Comparison of ENCODE assay signal across 23 mouse cellular contexts in the genomic region with DNA sequence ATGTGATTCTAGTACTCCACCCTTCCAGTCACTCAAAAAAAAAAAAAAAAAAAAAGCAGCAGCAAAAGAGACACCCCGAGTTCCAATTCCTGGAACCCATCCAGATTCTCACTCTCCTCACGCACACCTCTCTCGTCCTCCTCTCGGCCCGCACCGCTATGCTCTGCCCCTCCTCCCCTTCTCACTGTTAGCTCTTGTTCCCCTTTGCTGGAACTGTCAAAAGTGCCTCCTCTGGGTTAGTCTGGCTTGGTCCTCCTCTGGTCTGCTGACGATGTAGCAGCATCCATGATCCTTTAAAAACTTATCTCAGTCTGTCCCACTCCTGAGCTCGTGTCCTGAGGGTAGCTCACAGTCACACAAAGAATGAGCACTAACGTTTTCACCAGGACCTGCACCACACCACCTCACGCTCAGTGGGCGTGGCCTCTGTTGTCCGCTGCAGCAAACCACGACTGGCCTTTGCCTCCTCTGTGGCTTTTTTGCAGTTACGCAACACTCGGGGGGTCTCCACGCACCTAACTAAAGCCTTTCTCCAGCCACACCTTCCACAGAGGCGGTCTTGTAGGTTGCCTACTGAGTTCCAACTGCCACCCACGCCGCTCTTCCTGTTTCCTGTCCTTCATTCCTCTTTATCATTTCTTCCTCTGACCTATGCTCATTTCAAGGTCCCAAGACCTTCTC. TPM values are rescaled to one million over a fixed set of nuclear protein-coding genes. Genes with fewer than 3 reads are reported as not detected.
DNase-seq lines count a peak whose midpoint lies in the region; ATAC-seq lines count a peak whose summit lies in the region.
"Had no signal": no experiment of that assay in that cellular context is flagged by ENCODE, and none has a peak within 500 bp of the region (broad histone marks: within the 10 kb centered on the region; RNA-seq: fewer than 3 reads in every experiment).

No protein-coding gene starts in this region.

- peak overlapping the region; percentile 22; the same call in 1 of the 2 replicates for H3K4me2 ChIP-seq in heart, embryonic 12.5 days
- H3K4me2 ChIP-seq: embryonic facial prominence, embryonic 13.5 days; forebrain, embryonic 12.5 days; hindbrain, embryonic 14.5 days; limb, embryonic 13.5 days; neural tube, embryonic 13.5 days had no signal

- 0 out of 2 replicates have a peak, but pooled peaks cover 4% of the 10 kb centered on the region for H3K4me1 ChIP-seq in heart, embryonic 12.5 days (replicated peaks)
- H3K4me1 ChIP-seq in megakaryocyte, embryonic 14.5 days, result peaks cover 11% of the 10 kb centered on the region
- H3K4me1 ChIP-seq: embryonic facial prominence, embryonic 13.5 days; forebrain, embryonic 12.5 days; neural tube, embryonic 13.5 days had no signal

- H3K27me3 ChIP-seq in heart, embryonic 12.5 days (replicated peaks), result no peaks in the 10 kb centered on the region
- peaks cover 5% of the 10 kb centered on the region for H3K27me3 ChIP-seq in megakaryocyte, embryonic 14.5 days (replicated peaks)
- H3K27me3 ChIP-seq: embryonic facial prominence, embryonic 13.5 days; forebrain, embryonic 12.5 days; limb, embryonic 13.5 days; neural tube, embryonic 13.5 days had no signal

- H3K9me3 ChIP-seq in heart, embryonic 12.5 days (replicated peaks), result no peaks in the 10 kb centered on the region
- H3K9me3 ChIP-seq in megakaryocyte, embryonic 14.5 days, result peaks cover 15% of the 10 kb centered on the region
- H3K9me3 ChIP-seq: embryonic facial prominence, embryonic 13.5 days; forebrain, embryonic 12.5 days; G1E; limb, embryonic 13.5 days; neural tube, embryonic 13.5 days had no signal

- H3K4me3 ChIP-seq in heart, embryonic 12.5 days, result no peak overlapping the region
- H3K4me3 ChIP-seq in megakaryocyte, embryonic 14.5 days (replicated peaks), result peak overlapping the region; percentile 84
- H3K4me3 ChIP-seq: embryonic facial prominence, embryonic 13.5 days; forebrain, embryonic 12.5 days; limb, embryonic 13.5 days; neural tube, embryonic 13.5 days had no signal

- intact Hi-C loops in heart, postnatal 25 days (cut with DNase I), result no loop called here

- DNase-seq in heart, postnatal 25 days (ENCODE audit: low spot score), result no peak
- DNase-seq in 416B (ENCODE audit: low read depth) (peak; percentile 64), liver (peak; percentile 30)
- no peak for DNase-seq in layer of hippocampus, postnatal 14 days (ENCODE audit: low spot score in 2 of 2)
- no peak for DNase-seq in kidney, adult 11 months
- no peak for DNase-seq in cerebellum, adult 9-10 months
- DNase-seq: adrenal gland, postnatal 14 days; cerebellum, postnatal 25 days; heart, adult 18-20 months; kidney, adult 2 months; kidney, postnatal 36 days; lung, postnatal 10 days; retina, postnatal 1 day had no signal

- H3K36me3 ChIP-seq in heart, embryonic 12.5 days, result no peaks in the 10 kb centered on the region
- H3K36me3 ChIP-seq in megakaryocyte, embryonic 14.5 days (replicated peaks; ENCODE audit: low read length), result no peaks in the 10 kb centered on the region
- H3K36me3 ChIP-seq: embryonic facial prominence, embryonic 13.5 days; forebrain, embryonic 12.5 days; G1E; limb, embryonic 13.5 days; neural tube, embryonic 13.5 days had no signal

- WGBS in heart, embryonic 12.5 days, result 61% methylated on average over 19 of the region's 19 CpGs

- no peak for ATAC-seq in heart, embryonic 12.5 days (ENCODE audit: insufficient number of reproducible peaks, low FRiP score)

- H3K9ac ChIP-seq in heart, embryonic 12.5 days, result no peak overlapping the region
- H3K9ac ChIP-seq: embryonic facial prominence, embryonic 13.5 days; forebrain, embryonic 12.5 days; hindbrain, embryonic 14.5 days; limb, embryonic 13.5 days; neural tube, embryonic 13.5 days had no signal

- no peak overlapping the region for H3K27ac ChIP-seq in heart, embryonic 12.5 days (ENCODE audit: poor library complexity, severe bottlenecking)
- H3K27ac ChIP-seq: embryonic facial prominence, embryonic 13.5 days; forebrain, embryonic 12.5 days; hindbrain, embryonic 14.5 days; limb, embryonic 13.5 days; neural tube, embryonic 13.5 days had no signal

RNA-seq across cellular contexts. Expression of gene Arl11, which starts 20.8 kb away (rescaled TPM):
- polyA plus RNA-seq in heart, embryonic 12.5 days (2016; fragmentation: Nextera tagmentation; extraction: Ambion mirVana), result 0.37 and 0.89 TPM in 2 replicates
- 1 to 10 TPM; 1.2 to 1.8 TPM for total RNA-seq in heart, postnatal 25 days (2021)
- 10.9 TPM in 1 of 2 replicates, not detected in the other for polyA plus RNA-seq in megakaryocyte, embryonic 14.5 days (2012; ENCODE audit: insufficient read depth, low replicate concordance)
- under 1 TPM; 0.45 to 0.65 TPM for total RNA-seq in layer of hippocampus, postnatal 14 days (2021)
- total RNA-seq: G1E; midbrain, postnatal 0 days had no signal
- polyA plus RNA-seq: C2C12, G1E had no signal

RNA-seq across cellular contexts. Expression of gene Sgcg, which starts 30.5 kb away (rescaled TPM):
- polyA plus RNA-seq in heart, embryonic 12.5 days (2016; fragmentation: Nextera tagmentation; extraction: Ambion mirVana), result 6.6 and 6.7 TPM in 2 replicates
- total RNA-seq in heart, postnatal 25 days (2021), result 100 to 1,000 TPM; 211 to 227 TPM
- polyA plus RNA-seq in megakaryocyte, embryonic 14.5 days (2012; ENCODE audit: insufficient read depth, low replicate concordance), result not detected in 2 replicates
- total RNA-seq in layer of hippocampus, postnatal 14 days (2021), result under 1 TPM; 0.16 to 0.29 TPM
- polyA plus RNA-seq: G1E had no signal

Comparison
In these comparisons a context has a peak if more than half of its experiments do, and no peak if none do; other contexts are left out.
1. DNase-seq: peak in 416B (single experiment) and liver (single experiment); none in heart, postnatal 25 days (single experiment), layer of hippocampus, postnatal 14 days (0 of 2), kidney, adult 11 months (single experiment) and cerebellum, adult 9-10 months (single experiment).
2. RNA of gene Sgcg, which starts 30.5 kb away (total RNA-seq): 211 to 227 TPM in heart, postnatal 25 days; 0.16 to 0.29 TPM in layer of hippocampus, postnatal 14 days; every median in the first group is over 100 times any median in the second.